Mouse (Mus musculus): Measurements from ENCODE around the gene Nacc1.

The Nacc1 gene

DNA sequence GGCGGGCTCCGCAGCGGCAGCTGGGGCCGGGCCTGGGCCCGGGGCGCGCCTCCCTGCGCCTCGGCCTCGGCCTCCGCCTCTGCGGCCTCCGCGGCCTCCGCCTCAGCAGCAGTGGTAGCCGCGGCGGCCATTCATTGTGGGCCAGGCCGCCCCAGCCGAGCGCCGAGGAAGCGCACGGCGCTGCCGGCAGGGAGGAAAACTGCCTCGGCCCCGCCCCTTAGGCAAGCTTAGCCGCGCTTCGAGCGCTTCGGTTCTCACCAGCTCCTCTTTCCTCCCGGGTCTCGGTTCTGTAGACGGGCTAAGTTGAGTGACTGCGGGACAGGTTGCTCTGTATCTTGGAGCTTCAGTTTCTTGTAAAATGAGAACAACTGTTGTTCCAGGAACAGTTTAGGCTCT, at the start of gene Nacc1:
Nacc1 (minus strand) TSS at position 158 of the 396 bp plus-strand sequence.
- peak; percentile 80 to 87 for DNase-seq (ENCODE audit: low spot score in 2 of 2)

DNA sequence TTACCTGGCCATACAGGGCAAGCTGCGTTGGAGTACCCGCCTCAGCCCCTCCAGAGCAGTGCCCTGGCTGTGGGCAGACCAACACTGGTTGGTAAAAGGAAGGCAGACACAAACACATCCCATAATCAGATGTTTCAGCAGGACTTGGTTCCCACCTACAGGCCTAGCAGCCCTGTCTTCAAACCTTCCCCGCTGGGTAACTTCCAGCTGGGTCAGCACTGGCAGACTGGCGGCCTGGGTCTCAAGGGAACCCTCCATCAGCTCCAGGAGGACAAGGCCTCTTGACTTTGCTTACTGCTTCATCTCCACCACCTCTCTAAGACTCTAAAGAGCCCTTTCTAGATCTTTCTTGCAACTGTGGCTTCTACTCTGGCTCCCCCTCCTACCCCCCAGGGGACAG, 48.9 kb upstream of the Nacc1 start:
- no peak for DNase-seq (ENCODE audit: low spot score in 2 of 2)

GRCm38 (mm10) chr8:84735597-84735996, 47.9 kb upstream of the Nacc1 start:
- DNase-seq (ENCODE audit: low spot score in 2 of 2) = no peak

DNA sequence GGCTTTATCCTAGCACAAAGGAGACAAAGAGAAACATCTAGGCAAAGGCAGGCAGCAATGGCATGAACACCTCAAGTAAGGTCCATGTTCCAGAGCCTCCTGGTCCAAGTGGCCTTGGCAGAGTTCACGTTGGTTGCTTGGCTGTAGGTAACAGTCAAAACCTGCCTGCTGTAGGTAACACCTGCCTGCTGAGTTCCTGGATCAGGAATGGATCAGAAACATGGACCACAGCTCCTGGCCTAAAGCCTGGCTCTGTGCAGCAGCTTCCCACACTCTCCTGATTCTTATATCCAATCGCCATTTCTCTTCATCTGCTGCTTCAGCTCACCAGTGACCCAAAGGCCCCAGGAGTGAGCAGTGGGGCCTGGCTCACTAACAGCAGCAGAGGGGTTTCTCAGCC, 47.0 kb upstream of the Nacc1 start:
- DNase-seq (ENCODE audit: low spot score in 2 of 2) = no peak

DNA sequence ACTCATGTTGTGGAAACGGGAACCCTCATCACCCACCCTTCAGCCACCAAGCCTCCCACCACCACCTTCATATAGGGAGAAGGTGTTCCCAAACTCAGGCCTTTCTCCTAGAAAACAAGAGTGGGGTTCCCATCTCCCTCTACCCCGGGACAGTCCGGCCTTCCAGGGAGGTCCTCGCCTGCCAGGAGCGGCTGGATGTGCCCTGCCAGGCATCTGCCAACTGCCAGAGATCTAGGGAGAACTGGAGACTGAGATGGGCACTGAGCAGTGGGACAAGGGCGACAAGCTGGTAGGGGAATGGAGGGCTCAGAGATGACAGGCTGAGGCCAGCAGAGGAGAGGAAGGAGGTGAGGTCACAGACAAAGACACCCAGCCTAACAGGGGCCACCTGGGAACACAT, 46.3 kb upstream of the Nacc1 start:
- no peak for DNase-seq (ENCODE audit: low spot score in 2 of 2)

GRCm38 (mm10) chr8:84732996-84733395, 45.3 kb upstream of the Nacc1 start:
- DNase-seq (ENCODE audit: low spot score in 2 of 2) = no peak

GRCm38 (mm10) chr8:84732545-84732944, 44.9 kb upstream of the Nacc1 start:
- DNase-seq (ENCODE audit: low spot score in 2 of 2) = peak in 1 of 2 experiments; percentile 50

GRCm38 (mm10) chr8:84731371-84732177, 43.9 kb upstream of the Nacc1 start:
- DNase-seq (ENCODE audit: low spot score in 2 of 2) = no peak

- DNase-seq (ENCODE audit: low spot score in 2 of 2) = no peak
Measured at GRCm38 (mm10) chr8:84730541-84731370, 43.1 kb upstream of the Nacc1 start.

DNA sequence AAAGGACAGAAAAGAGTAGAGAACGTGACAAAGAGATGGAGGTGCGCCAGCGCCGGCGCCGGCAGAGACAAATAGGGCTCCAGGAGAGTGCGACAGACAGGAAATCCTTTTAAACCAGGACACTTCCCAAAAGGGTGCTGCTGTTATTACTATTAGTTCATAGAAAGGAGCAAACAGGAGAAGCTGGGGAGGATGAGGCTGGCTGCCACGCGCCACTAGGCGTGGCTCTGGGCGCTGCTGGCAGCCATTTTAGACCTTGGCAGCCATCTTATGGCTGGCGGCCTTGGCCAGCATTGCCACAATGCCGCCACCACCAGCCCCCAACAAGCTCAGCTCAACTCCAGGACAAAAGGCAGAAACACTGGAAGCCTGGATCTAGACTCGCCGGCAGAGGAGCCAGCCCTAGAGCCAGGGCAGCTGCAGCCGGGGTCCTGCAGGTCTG, 42.3 kb upstream of the Nacc1 start:
- DNase-seq (ENCODE audit: low spot score in 2 of 2) = no peak

- no peak for DNase-seq (ENCODE audit: low spot score in 2 of 2)
Measured at GRCm38 (mm10) chr8:84728474-84728873, 40.8 kb upstream of the Nacc1 start.

DNA sequence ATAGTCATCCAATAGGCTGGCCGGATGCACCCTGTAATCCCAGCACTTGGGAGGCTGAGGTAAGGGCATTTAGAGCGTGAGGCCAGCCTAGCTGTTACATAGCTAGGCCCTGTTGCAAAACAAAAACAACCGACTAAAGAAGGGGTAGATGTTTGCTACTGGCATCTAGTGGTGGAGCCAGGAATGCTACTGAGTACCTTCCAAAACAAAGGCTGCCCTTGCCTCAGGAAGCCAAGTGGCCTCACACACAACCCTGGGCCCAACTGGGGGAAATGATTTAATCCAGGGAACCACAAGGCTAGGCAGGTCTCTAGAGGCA, 38.2 kb upstream of the Nacc1 start:
- DNase-seq (ENCODE audit: low spot score in 2 of 2) = no peak

DNA sequence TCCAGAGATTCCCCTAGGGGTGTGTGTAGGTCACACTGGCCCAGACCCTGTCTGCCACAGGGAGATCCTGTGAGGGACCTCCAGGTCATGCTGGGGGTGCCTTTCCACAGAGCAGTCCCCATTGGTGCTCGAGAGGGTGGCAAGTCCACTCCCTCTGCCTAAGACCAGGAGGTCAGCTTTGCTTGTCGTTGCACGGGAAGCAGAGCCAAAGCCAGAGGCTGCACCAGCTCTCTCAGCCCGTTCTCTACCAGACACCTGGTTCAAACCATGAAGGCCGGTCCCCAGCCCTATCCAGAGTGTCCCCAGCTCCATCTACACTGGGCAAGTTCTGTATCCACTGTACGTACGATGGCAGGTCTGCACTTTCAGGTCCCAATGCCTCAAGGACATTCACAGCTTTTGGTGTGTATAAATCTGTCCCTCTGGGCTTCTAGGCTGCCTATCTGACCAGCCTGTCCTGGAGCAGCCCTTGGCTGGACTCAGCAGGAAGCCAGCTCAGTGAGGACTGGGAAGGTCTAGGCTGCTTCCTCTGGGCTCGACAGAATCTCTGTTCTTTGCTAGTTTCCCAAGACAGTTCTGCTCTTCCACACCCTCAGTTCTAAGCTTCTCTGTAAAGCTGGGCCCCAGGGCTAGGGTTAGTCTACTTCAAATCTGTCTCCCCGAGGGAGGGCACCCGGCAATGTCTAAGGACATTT, 37.7 kb upstream of the Nacc1 start:
- no peak for DNase-seq (ENCODE audit: low spot score in 2 of 2)

GRCm38 (mm10) chr8:84724683-84725082, 37.0 kb upstream of the Nacc1 start:
- DNase-seq (ENCODE audit: low spot score in 2 of 2) = no peak

DNA sequence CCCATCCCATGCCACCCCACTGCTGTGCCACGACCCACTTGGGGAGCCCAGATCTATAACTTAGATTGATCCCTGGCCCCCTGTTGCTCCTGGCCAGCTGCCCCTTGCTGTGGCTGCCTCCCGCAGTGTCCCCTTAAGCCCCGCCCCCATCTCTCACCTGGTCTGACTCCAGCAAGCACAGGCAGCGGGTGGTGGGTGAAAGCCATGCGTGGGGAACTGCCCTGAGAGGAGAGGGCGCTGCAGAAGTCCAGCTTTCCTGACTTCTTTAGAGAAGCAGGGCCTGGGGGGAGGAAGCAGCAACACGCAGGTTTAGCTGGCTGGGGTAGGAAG, 35.9 kb upstream of the Nacc1 start:
- DNase-seq (ENCODE audit: low spot score in 2 of 2) = no peak

GRCm38 (mm10) chr8:84722850-84723570, 35.3 kb upstream of the Nacc1 start, which contains the start of gene G430095P16Rik:
G430095P16Rik (plus strand) TSS chr8:84723007.
- peak; percentile 69 to 78 for DNase-seq (ENCODE audit: low spot score in 2 of 2)

- no peak for DNase-seq (ENCODE audit: low spot score in 2 of 2)
Measured at GRCm38 (mm10) chr8:84722530-84722849, 34.8 kb upstream of the Nacc1 start.

DNA sequence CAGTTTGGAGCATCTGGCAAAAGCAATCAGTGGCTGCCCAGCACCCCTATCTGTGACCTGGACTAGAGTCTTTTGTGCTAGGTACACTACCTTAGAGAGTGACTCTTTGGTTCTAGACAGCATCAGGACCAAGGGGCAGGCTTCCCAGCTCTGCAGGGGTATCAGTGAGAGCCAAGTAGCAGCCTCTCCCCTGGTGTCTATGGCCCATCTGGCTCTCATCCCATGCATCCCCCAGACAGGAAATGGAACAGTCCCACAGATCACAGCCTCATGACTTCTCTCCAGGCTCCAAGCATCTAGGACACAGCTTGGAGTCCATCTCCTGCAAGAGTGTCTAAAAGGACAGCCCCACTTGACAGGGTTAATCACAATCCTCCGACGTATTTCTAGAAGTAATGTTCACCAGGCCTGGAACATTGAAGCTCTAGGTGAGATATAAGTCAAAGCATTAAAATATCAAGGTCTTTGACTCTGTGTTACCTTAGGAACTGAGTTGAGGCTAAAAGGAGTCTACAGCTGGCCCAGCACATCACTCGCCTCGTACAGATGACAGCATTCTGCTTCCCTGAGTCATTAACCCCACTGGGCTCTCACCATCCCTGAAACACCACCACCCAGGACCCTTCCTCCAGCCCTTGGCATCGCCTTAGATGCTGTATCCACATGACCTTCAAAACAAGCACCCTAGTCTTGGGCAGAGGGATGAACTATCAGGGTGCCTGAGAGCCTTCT, 31.5 kb upstream of the Nacc1 start:
- DNase-seq (ENCODE audit: low spot score in 2 of 2) = no peak

DNA sequence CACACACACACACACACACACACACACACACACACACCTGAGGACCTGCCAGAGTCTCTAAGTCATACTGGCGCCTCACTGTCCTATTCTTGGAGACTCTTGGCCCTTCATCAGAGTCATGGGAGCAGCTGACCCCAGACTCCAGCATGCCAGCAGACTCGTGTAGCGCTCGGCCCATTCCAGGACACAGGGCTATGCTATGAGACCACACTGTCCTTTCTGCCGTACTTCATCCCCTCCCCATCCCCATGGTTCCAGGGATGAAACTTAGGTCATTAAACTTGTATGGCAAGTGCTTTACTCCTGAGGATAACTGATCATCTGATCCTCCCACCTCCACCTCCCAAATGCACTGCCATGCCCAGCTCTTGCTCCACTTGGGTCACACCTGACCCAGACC, 30.8 kb upstream of the Nacc1 start:
- no peak for DNase-seq (ENCODE audit: low spot score in 2 of 2)

DNA sequence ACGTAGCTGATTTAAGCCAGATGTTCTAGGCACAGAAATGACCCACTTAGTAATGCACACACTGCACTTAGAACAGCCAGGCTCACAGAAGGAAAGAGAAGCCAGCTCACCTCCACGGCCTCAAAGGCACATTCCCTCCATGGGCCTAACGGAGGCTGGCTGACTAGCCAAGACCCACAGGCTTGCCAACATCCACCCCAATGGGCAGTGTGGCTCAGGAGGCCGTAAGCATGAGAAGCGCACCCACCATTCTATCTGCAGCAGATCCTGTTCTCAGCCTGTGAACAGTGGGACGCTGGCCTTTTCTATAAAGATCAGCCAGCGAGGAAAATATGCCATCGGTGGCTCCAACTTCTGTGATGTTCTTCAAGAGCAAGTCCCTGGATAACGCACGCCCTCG, 29.1 kb upstream of the Nacc1 start:
- no peak for DNase-seq (ENCODE audit: low spot score in 2 of 2)

DNA sequence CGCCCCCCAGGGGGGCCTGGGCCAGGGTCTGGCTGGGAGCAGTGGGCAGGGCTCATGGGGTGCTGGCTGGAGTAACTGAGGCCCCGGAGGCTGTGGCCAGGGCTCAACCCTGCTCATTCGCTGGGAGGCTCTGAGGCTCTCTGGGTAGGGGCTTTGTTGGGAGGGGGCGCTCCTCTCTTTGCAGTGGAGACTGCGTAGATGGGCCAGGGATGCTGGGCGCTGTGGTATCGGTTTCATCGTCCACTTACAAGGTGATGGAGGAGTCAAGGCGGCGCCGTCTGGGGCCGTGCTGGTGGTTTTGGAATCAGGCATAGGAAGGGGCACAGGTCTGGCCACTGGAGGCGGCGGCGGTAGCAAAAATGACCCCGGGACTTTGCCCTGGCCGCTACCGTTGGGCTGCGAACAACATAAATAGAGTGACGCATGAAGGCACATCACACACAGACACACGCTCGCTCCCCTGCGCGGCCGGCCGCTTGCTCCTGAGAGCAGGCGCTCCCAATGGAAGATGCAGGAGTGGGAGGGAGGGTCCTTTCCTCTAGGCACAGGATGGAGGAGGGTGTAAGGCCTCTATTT, 28.3 kb upstream of the Nacc1 start:
- DNase-seq (ENCODE audit: low spot score in 2 of 2) = no peak

Data from right cerebral cortex, adult 2 months (tissue).